Mouse (Mus musculus) T-cell, adult 2 months (primary cell): ENCODE results near the gene Prpsap1.
"Not testable (repeated sequence)": the region's sequence is repeated elsewhere in the genome, so short reads cannot be mapped to it uniquely, and the experiment has no call there.

Experiments used
- DNase-seq: peaks from one replicate; pipeline ENCODE4 v3.0.0; 2022; ENCODE audit warnings: low spot score

Prpsap1 gene

DNA sequence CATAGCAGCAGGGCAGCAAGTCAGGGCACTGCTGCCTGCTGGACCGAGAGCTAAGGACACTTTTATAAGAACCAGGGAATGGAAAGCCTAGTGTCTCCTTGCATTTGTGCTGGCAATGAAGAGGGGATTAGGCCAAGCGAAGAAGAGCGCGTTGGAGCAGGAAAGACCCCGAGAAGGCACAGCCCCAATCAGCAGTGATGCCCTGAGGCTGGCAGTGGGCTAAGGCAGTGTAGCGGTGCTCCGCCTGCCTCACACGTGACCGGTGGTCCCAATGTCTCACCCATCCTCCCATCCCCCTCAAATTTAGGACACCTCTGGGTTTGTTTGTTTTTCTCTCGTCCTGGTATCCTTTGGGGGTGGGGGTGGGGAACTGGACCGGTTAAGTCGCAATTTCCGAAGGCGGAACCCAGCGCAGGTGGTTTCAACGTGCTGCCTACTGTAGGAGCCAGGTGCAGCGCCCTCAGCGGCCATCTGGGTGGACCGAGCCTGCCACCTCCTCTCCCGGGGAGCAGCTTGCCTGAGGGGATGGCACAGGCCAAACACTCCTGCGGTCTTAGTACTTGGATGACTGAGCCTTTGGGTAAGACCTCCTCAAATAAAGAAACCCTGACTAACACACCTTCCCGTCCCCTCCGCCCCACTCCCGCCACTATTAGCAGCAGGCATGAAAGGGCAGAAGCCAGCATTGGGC is 21.5 kb upstream of the Prpsap1 start:
- no peak for DNase-seq

DNA sequence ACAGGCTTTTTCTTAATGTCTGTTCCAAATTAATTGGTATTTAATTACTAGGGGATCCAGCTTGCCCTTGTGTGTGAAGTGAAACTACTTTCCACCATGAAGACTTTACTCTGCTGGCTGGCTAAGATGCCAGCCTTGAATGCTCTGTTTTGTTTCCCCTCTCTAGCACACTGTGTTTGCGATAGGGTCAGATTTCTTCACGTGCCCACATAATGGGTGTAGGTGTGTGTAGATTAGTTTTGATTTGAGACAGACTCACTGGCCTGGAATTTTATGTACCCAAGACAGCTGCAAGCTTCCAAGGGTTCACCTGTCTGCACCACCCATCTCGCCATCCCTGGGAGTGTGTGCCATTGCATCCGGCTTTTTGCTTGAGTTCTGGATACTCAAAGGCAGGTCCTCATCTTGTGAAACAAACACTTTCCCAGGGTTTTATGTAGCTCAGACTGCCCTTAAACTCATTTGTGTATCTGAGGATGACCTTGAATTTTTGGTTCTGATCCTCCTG is 19.6 kb upstream of the Prpsap1 start:
- DNase-seq: no peak

DNA sequence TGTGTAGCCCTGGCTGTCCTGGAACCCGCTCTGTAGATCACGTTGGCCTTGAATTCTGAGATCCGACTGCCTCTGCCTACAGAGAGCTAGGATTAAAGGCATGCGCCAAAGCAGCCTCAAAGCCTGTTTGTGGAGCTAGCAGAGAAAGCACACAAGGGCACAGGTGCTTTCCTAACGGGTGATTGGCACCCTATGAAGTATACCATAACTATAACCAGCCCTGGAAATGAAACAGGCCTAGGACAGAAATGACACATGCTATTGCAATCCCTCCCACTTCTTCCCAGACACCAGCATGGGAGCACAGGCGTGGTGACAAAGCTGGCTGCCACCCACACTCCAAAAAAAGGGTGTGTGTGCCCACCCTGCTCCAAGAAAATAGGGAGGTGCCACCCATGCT is 19.0 kb upstream of the Prpsap1 start:
- no peak for DNase-seq

DNA sequence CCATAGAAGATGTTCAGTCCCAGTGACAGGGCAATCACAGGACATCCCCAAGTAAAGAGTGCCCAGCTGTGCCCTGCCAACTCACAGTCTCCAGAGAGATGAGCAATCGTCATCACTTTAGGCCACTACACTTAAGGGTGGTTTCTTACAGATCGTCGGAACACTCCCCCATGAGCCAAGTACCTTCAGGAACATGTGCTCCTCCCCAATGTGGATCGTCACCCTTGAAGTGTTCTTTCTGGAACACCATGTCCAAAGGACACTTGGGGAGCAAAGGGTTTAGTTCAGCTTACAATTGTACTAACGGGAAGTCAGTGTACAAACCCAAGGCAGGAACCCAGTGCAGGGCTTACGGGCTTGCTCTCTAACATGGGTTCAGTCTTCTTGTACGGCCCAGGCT is 18.2 kb upstream of the Prpsap1 start:
- DNase-seq: no peak

DNA sequence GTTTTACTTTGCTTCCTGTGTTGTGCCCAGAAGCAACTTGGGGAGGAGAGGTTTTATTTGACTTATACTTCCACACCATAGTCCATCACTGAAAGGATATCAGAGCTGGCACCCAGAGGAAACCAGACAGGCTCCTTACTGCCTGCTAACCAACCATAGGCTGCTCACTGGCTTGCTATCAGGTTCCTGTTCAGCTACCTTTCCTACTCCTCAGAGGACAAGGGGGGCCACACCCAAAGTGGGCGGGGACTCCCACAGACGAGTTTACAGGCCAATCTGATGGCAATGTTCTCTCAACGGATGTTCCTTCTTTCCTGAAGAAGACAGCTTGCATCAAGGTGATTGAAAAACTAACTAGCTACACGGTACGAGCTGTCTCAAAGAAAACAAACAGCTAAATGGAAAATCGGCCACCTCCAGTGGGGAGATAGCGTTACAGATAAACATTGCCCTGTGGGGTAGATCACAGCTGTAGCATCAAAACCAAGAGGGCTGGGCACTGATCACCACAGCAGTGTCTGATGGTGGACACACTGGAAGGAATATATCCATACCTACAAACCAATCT is 17.4 kb upstream of the Prpsap1 start:
- no peak for DNase-seq

DNA sequence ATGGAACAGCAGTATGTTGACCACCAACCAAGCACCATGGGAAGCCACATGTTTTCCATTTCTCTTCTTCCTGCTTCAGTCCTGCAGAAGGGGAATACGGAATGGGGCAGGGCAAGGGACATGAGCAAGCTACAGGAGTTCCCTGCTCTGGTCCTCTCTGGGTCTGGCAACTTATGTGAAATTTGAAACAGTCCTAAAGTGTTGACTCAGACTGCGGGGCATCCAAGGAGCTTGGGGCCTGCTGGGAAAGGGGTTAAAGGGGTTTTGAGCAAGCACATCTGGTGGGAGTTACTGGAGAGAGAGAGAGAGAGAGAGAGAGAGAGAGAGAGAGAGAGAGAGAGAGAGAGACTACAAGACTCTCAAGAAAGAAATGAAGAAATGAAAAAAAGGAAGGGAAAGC is 14.7 kb upstream of the Prpsap1 start:
- DNase-seq: no peak

DNA sequence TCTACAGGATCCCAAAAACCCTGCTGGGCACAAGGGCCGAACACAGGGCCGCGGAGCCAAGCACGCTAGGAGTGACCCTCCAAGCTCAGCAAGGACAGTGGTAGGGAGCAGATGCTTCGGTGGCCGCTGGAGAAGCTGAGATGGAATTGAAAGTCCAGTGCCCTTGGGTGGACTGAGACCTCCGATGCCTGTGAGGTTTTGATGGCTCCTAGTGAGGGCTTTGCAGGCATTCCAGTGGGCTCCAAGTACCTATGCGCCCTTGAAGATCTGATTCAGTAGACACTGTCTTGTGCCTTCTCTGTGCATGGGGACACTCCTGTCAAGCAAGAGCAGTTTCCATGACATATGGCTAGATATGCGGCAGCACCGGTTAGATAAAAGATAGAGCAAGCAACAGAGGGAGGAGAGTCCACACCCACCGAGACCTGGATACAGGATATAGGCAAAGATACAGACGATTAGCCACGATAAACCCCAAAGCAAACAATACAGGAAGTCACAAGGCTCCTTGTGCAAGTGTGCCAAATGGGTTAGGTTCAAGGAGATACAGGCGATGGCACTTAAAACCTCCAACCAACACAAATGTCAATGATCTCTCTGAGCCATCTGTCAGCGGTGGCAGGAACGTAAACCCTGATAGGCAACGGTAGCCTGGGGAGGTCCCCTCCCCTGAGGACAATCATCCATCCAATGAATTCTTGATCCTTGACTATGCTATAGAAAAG is 12.3 kb upstream of the Prpsap1 start:
- no peak for DNase-seq

DNA sequence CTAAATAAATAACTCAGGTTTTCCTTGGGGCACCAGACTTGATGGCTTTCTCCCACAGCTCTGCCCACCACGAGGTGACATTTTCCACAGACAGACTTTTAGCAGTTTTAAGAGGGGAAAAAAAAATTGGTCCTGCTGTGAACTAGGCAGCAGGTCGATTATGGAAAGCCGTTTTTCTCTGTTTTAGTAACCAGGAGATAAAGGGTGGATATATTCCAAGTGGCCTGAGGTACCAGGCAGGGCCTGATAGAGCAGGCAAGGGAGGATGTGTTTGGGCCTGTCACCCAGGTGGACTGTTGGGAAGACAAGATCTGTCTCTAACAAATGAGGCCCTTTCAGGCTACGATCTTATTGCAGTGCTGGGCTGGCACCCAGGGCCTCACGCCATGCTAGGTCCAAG is 11.6 kb upstream of the Prpsap1 start:
- DNase-seq: no peak

DNA sequence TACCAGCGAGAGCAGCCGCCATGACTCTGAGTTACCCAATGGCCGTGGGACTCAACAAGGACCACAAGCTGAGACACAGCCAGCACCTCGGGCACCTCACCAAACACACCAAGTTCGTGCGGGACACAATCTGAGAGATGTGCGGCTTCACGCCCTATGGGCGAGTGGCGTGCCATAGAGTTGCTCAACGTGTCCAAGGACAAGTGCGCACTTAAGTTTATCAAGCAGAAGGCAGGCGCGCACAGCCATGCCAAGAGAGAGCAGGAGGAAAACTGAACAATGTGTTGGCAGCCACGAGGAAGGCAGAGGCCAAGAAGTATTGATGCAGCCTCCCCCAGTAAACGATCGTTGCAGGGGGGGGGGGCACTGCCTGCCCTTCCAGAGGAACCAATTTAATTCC is 10.5 kb upstream of the Prpsap1 start:
- no peak for DNase-seq

DNA sequence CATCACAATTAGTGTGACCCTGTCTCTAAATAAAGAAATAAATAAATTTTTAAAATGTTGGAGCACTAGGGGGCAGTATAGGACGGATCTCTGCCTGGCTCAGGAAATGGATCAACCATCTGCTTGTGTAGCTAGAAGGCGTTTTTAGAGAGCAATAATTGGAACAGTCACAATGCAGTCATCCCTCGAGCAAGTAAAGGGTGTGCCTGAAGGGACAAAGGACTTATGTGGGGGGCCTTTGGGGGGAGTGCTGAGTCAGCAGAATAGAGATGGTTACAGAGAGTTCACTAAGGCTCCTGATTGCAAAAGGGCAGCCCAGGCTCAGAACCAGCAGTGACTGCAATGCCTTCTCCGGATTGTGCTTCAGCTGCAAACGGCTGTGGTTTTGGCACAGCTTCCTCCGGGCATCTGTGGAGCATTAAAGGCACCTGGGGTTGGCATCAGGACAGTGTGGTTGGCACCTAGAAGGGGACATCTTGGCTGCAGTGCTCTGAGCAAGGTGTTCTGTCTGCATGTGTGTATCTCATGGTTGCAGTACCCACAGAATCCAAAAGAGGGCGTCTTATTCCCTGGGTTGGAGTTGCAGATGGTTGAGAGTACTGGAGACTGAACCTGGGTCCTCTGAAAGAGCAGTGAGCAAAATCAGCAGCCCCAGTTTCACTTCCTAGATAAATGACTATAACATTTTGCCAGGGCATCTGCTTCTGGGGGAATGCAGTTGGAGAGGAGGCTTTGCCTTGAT is 7.2 kb upstream of the Prpsap1 start:
- no peak for DNase-seq

DNA sequence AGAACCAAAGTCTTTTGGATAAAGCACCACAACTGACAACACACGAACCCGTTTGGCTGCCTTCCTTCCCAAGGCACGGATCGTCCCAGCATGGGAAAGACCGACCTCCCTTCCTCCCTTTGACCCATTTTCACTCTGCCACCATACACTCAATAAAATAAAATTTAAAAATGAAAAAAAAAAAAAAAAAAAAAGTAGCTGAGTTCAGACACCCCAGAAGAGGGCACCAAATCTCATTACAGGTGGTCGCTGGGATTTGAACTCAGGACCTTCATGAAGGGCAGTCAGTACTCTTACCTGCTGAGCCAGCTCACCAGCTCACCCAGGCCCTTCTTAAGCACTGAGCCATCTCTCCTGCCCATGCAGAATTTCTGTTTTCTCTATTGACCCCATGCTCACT is 5.0 kb upstream of the Prpsap1 start:
- DNase-seq: no peak

DNA sequence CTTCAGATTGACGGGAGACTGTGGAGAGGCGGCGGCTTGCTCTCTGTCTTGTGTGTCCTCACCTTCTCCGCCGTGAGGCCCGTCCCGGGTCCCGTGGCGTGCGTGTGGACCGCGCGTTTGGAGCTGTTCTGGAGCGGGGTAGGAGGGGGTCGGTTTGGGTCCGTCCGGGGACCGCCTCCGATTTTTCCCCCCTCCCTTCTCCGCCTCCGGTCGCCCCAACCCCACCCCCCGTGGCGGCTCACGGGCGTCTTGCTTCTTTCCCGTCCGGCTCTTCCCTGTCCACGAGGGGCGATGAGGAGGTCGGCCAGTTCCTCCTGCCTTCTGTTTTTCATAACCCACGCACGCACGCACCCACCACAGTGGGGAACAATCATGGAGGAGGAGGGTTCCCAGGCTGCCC is 4.6 kb upstream of the Prpsap1 start:
- no peak for DNase-seq

DNA sequence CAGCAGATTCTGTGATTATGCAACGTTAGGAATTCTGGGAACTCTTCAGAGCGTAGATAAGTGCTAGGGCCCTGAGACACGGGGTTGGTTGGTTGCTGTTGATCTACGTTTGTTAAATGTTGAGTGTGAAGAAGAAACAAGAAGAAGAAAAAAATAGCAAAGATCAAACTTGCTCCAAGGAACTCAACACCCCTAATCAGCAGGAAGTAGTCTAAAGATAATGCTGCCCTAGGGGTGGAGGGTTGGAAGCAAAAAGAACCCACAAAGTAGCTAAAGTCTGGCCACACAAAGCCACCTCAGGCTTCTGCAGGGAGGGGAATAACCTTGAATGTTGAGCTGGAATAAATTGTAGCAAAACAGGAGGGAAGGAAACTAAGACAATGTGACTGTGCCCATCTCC is 3.3 kb upstream of the Prpsap1 start:
- DNase-seq: no peak

DNA sequence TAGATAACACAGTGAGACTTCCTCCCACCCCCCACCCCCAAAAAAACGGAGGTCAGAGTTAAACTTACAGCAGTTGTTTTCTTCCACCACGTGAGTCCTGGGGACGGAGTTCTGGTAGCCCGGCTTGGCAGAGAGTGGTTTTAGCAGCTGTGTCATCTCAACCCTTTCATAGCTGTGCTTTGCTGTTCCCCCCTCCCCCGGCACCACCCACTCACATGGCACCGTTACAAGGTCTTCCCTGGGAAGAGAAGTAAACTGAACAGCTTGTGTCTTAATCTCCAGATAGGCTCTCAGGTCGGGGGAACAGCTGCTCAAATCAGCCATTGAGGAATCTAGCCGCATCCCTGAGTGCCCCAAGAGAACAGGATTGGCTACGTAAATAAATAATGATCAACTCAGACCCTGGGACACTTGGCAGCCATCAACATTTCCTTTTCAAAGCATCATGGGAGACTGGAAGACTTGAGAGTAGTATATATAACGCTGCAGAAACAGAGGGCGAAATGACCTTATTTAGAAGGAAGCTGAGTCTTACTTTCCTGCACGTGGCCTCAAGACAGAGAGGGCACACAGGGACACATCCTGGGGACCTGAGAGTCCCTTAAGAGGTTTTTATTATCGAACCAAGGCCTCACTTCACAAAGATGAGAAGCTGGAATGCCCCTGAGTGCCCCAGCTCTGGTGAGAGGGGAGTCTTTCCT is 622 bp upstream of the Prpsap1 start:
- no peak for DNase-seq

DNA sequence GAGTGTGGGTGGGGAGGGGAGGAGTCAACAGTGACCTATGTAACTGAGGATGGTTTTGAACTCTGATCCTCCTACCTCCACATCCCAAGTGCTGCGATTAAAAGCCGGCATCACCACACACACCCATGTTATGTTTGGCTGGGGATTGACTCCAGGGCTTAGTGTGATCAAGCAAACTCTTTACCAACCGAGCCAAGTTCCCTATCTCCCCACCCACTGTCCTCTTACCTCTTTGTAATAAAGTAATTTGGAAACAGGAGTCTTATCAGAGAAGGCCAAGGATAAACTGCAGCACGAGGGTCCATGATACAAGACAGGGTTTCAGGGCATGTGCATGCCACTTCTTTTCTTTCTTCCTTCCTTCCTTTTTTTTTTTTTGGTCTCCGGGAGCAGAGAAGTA is 811 bp downstream of the Prpsap1 start:
- DNase-seq: no peak

DNA sequence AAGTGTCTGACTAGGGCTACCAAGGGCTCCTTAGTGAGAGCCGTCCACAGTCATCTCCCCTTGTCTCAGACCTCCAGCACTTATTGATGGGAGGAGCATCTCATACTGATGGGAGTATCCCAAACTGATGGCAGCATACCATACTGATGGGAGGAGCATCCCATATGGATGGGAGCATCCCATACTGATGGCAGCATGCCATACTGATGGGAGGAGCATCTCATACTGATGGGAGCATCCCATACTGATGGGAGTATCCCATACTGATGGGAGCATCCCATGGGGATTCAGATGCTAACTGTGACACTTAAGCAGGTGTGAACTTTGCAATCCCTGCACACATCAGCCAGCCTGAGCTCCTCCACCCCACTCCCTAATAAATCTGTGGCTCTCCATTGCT is 1.5 kb downstream of the Prpsap1 start:
- DNase-seq: not testable (repeated sequence)

DNA sequence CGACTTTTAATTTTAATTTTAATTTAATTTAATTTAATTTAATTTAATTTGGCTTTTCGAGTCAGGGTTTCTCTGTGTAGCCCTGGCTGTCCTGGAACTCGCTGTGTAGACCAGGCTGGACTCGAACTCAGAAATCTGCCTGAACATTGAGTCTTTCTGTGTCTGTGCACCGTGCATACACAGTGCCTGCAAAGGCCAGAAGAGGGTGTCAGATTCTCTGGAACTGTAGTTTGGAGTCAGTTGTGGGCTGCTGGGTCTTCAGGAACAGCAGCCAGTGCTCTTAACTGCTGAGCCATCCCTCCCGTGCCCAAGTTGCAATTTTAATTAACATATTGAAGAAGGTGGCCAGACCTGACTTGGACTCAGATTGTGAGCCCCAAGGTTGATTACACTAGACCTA is 2.7 kb downstream of the Prpsap1 start:
- DNase-seq: no peak

DNA sequence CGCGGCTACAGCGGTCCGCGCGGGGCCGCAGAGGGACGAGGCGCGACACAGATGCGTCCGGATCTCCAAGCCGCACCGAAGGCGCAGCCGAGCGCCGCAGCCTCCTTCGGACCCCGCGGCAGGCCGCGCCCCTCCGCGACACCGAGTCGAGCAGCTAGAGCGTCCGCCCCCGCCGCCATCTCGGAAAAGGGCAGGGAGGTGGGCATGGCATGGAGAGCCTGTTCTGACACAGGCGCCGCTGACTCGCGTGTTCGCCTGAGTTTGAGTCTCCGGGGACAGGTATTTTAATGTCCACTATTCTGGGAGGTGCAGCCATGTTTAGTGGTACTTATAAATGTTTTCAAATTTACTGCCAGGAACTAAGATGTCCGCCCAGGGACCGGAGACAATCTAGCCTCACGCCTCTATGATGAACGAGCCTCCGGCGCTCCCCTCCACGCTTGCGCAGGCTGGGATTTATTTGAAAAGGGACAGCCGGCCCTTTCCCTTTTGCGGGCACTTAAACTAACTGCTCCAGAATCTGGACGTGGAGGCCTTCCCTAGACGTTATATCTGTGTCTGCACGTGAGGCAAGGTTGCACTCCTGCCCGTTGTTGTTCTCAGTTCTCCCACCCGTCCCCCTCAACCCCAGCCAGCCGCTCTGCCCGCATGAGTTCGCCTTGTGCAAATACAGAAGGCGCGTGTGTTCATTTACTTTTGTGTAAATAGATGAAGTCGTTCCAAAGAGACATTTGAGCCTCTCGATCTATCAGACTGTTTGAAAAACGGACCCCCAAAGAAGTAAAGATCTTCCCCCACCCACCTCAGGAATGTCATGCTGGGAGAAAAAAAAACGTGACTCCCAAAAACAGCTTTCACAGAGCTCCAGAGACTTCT is 3.5 kb downstream of the Prpsap1 start:
- peak; percentile 83 for DNase-seq

DNA sequence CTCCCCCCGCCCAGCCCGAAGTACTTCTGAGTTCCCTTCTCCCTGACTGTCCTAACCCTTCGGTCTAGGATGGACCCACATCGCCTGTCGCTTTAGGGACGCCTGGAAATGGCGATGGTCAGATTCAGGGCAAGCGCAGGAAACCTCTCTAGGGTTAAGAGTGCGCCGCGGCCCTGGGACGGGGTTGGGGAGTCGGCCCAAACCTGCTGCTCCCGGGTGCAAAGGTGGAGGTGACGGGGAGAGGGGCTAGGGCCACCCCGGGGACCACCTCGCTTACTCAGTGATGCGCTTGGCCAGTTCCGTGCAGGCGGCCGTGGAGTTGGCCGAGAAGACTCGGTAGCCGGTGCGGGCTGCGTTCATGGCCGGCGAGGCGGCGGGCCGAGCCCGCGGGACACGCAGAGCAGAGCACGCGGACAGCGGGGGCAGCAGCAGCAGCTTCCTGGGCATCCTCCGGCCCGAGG is 4.2 kb downstream of the Prpsap1 start:
- DNase-seq: peak; percentile 2

DNA sequence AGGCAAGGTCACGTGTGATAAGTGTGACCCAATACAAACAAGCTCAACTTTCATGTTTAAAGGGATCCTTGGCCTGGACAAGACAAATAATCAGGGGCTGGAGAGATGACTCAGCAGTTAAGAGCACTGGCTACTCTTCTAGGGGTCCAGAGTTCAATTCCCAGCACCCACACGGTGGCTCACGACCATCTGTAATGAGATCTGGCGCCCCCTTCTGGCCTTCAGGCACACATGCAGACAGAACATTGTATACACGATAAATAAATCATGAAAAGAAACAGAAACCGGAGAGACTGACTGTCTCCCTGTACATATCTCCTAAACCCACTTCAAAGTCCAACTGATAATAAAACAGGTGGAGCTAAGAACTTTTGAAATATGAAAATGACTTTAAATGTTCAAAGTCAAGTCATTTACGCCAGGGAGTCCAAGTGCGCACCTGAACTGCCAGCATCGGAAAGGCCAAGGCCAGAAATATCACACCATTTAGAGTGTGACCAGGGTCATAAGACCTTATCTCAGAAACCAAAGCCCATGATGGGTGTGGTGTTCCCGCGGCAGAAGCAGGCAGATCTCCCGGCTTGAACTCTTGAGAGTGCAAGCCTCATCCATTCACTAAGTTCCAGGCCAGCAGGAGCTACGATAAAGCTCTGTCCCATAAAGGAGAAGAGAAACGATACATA is 5.2 kb downstream of the Prpsap1 start:
- peak; percentile 38 for DNase-seq
